Mouse (Mus musculus) hindbrain, embryonic 10.5 days (tissue): ENCODE results near the gene Babam2. TPM values are rescaled to one million over a fixed set of nuclear protein-coding genes. Genes with fewer than 3 reads are reported as not detected.

ENCODE experiments used
- DNase-seq: peaks from one replicate; pipeline ENCODE4 v3.0.0-alpha.2; 2017; ENCODE audit warnings: low spot score
- H3K27ac ChIP-seq: fragments of 300-500 bp; sonication (generic); 2 replicates; pipeline ENCODE4 v1.5.1; 2016; ENCODE audit warnings: mild to moderate bottlenecking, moderate library complexity
- H3K27me3 ChIP-seq: fragments of 300-500 bp; sonication (generic); 2 replicates; pipeline ENCODE4 v1.6.1; 2016; ENCODE audit warnings: mild to moderate bottlenecking; ENCODE audit not compliant: poor library complexity, insufficient read depth, severe bottlenecking
- H3K36me3 ChIP-seq: fragments of 300-500 bp; sonication (generic); 2 replicates; pipeline ENCODE4 v1.6.1; 2016; ENCODE audit warnings: mild to moderate bottlenecking, moderate library complexity
- H3K4me1 ChIP-seq: fragments of 300-500 bp; sonication (generic); replicated peaks from 2 replicates; pipeline ENCODE4 v1.6.1; 2016; ENCODE audit warnings: mild to moderate bottlenecking
- H3K4me3 ChIP-seq: fragments of 300-500 bp; sonication (generic); 2 replicates; pipeline ENCODE4 v1.5.1; 2016; ENCODE audit warnings: mild to moderate bottlenecking, moderate library complexity
- H3K9me3 ChIP-seq: fragments of 300-500 bp; sonication (generic); 2 replicates; pipeline ENCODE4 v1.6.1; 2016; ENCODE audit warnings: mild to moderate bottlenecking, moderate library complexity
- WGBS: fragments of 180-500 bp; shearing (Covaris S2); methylation state at CpG from one replicate; pipeline ENCODE4 v1.1.7; 2016; 5-methylcytosine and 5-hydroxymethylcytosine counted together
- polyA plus RNA-seq: library from polyadenylated mRNA; unstranded; fragments of >200 nt; fragmentation: Nextera tagmentation; extraction: Ambion mirVana; gene quantifications from 2 replicates; pipeline ENCODE4 v1.2.1, GENCODE M21; 2016

The Babam2 gene
- polyA plus RNA-seq, 1 experiment from 2014 or later, result 36.8 TPM

DNA sequence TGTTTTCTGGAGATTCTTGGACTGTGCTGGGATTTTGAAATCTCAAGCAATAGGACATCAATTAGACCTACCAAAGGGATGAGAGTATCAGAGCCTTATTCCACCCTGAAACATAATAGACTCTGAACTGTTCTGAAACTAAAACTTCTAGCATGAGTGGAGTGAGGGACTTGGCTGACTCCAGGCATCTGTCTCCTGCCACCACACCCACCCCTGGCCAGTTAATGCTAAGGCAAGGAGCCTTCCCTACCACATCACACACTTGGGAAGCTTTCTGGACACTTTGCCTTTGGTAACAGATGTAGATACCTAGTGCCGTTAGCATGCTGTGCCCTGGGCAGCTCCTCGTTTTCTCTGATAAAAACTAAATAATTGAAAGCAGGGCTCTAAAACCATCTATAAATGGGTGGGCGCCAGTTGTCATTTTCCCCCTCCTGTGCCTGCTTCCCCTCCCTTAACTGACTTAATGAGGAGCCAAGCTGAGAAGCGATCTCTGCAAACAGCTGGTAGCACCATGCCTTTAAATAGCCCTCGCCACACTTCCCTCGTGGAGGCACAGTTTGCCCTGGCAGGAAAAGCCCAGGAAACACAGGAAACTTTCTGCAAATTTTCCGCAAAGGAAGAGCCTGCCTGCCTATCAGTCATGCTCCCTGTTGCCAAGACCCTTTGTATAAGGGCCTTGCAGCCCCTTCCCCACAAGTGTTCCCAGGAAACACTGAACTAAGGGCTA is 383.2 kb downstream of the Babam2 start:
- Histone ChIP-seq H3K9me3 (no peaks in the 10 kb centered on the region), H3K27me3 (no peaks in the 10 kb centered on the region), H3K27ac (no peak overlapping the region), H3K4me1 (peaks cover 9% of the 10 kb centered on the region), H3K4me3 (no peak overlapping the region), H3K36me3 (0 out of 2 replicates have a peak, but pooled peaks cover 3% of the 10 kb centered on the region)
- WGBS, result 56% methylated on average over 7 of the region's 7 CpGs
- no peak for DNase-seq

DNA sequence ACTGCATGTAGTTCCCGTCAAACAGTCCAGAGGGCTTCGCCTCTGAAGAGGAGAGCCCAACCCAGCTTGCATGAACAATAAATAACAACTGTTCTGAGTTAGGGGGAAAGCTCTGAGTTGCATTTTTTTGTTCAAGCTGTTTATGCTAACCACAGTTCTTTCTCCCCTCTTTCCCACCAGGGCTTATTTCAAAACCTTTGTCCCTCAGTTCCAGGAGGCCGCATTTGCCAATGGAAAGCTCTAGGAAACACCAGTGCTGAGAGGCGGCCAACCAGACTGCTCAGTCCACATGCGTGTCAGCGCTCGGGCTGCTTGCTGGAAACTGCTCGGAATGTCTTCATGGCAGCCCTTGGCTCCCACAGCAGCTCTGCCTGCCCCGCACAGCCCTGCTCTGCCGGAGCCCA is 386.9 kb downstream of the Babam2 start:
- 88% methylated on average over 10 of the region's 10 CpGs for WGBS

GRCm38 (mm10) chr5:32085566-32085965 is 388.1 kb downstream of the Babam2 start:
- 91% methylated on average over 2 of the region's 2 CpGs for WGBS
- Histone ChIP-seq H3K27me3 (no peaks in the 10 kb centered on the region), H3K4me1 (peaks cover 8% of the 10 kb centered on the region), H3K36me3 (0 out of 2 replicates have a peak, but pooled peaks cover 6% of the 10 kb centered on the region), H3K27ac (no peak overlapping the region), H3K4me3 (no peak overlapping the region), H3K9me3 (no peaks in the 10 kb centered on the region)
- no peak for DNase-seq

More for the DNA sequence above, 386.9 kb downstream of the Babam2 start:
- Histone ChIP-seq H3K36me3 (0 out of 2 replicates have a peak, but pooled peaks cover 6% of the 10 kb centered on the region), H3K4me1 (peaks cover 9% of the 10 kb centered on the region), H3K9me3 (no peaks in the 10 kb centered on the region), H3K27me3 (no peaks in the 10 kb centered on the region), H3K4me3 (no peak overlapping the region), H3K27ac (no peak overlapping the region)
- no peak for DNase-seq

- H3K27ac ChIP-seq, result no peak overlapping the region
- H3K4me1 ChIP-seq, result peaks cover 4% of the 10 kb centered on the region
- H3K27me3 ChIP-seq, result no peaks in the 10 kb centered on the region
- WGBS, result 95% methylated on average over 2 of the region's 2 CpGs
- DNase-seq, result no peak
- H3K4me3 ChIP-seq, result no peak overlapping the region
- no peaks in the 10 kb centered on the region for H3K9me3 ChIP-seq
- 0 out of 2 replicates have a peak, but pooled peaks cover 6% of the 10 kb centered on the region for H3K36me3 ChIP-seq
Observed at GRCm38 (mm10) chr5:32085971-32086370, 388.5 kb downstream of the Babam2 start.

- no peaks in the 10 kb centered on the region for H3K4me1 ChIP-seq
- 0 out of 2 replicates have a peak, but pooled peaks cover 6% of the 10 kb centered on the region for H3K36me3 ChIP-seq
- no peaks in the 10 kb centered on the region for H3K27me3 ChIP-seq
- no peaks in the 10 kb centered on the region for H3K9me3 ChIP-seq
- 87% methylated on average over 6 of the region's 6 CpGs for WGBS
- H3K27ac ChIP-seq, result no peak overlapping the region
- H3K4me3 ChIP-seq, result no peak overlapping the region
- no peak for DNase-seq
Observed at GRCm38 (mm10) chr5:32086526-32087090, 389.1 kb downstream of the Babam2 start.

GRCm38 (mm10) chr5:32089481-32089880 is 392.0 kb downstream of the Babam2 start:
- Histone ChIP-seq H3K4me1 (no peaks in the 10 kb centered on the region), H3K27me3 (no peaks in the 10 kb centered on the region), H3K9me3 (no peaks in the 10 kb centered on the region), H3K4me3 (no peak overlapping the region), H3K27ac (0 out of 2 replicates have a peak overlapping the region, but pooled peaks have one; percentile 16), H3K36me3 (0 out of 2 replicates have a peak, but pooled peaks cover 6% of the 10 kb centered on the region)
- no peak for DNase-seq
- 55% methylated on average over 5 of the region's 5 CpGs for WGBS

GRCm38 (mm10) chr5:32092281-32092680 is 394.8 kb downstream of the Babam2 start:
- DNase-seq, result no peak
- Histone ChIP-seq H3K4me1 (no peaks in the 10 kb centered on the region), H3K36me3 (no peaks in the 10 kb centered on the region), H3K4me3 (no peak overlapping the region), H3K27ac (no peak overlapping the region), H3K27me3 (no peaks in the 10 kb centered on the region), H3K9me3 (no peaks in the 10 kb centered on the region)

GRCm38 (mm10) chr5:32098691-32099090 is 401.2 kb downstream of the Babam2 start:
- Histone ChIP-seq H3K27ac (no peak overlapping the region), H3K36me3 (no peaks in the 10 kb centered on the region), H3K27me3 (no peaks in the 10 kb centered on the region), H3K9me3 (no peaks in the 10 kb centered on the region), H3K4me1 (peaks cover 20% of the 10 kb centered on the region), H3K4me3 (no peak overlapping the region)
- DNase-seq, result no peak
- WGBS, result 80% methylated on average over 3 of the region's 3 CpGs

- Histone ChIP-seq H3K27me3 (no peaks in the 10 kb centered on the region), H3K9me3 (no peaks in the 10 kb centered on the region), H3K27ac (peak overlapping the region; percentile 54; the same call in 1 of the 2 replicates), H3K4me3 (no peak overlapping the region), H3K36me3 (no peaks in the 10 kb centered on the region), H3K4me1 (peaks cover 20% of the 10 kb centered on the region)
- no peak for DNase-seq
- WGBS, result 48% methylated on average over 5 of the region's 5 CpGs
Observed at GRCm38 (mm10) chr5:32102484-32102883, 405.0 kb downstream of the Babam2 start.

GRCm38 (mm10) chr5:32102971-32103431 is 405.5 kb downstream of the Babam2 start:
- 0 out of 2 replicates have a peak overlapping the region, but pooled peaks have one; percentile 54 for H3K27ac ChIP-seq
- peaks cover 20% of the 10 kb centered on the region for H3K4me1 ChIP-seq

GRCm38 (mm10) chr5:32103545-32103944 is 406.1 kb downstream of the Babam2 start:
- no peaks in the 10 kb centered on the region for H3K27me3 ChIP-seq
- 90% methylated on average over 1 of the region's 1 CpGs for WGBS
- no peak overlapping the region for H3K27ac ChIP-seq
- H3K9me3 ChIP-seq, result no peaks in the 10 kb centered on the region
- H3K4me3 ChIP-seq, result no peak overlapping the region
- DNase-seq, result no peak
- H3K4me1 ChIP-seq, result peaks cover 20% of the 10 kb centered on the region
- no peaks in the 10 kb centered on the region for H3K36me3 ChIP-seq

More at GRCm38 (mm10) chr5:32102971-32103431, 405.5 kb downstream of the Babam2 start:
- 77% methylated on average over 6 of the region's 6 CpGs for WGBS
- no peaks in the 10 kb centered on the region for H3K9me3 ChIP-seq
- no peaks in the 10 kb centered on the region for H3K36me3 ChIP-seq
- no peak overlapping the region for H3K4me3 ChIP-seq
- DNase-seq, result no peak
- H3K27me3 ChIP-seq, result no peaks in the 10 kb centered on the region

- Histone ChIP-seq H3K4me1 (peaks cover 20% of the 10 kb centered on the region), H3K4me3 (no peak overlapping the region), H3K36me3 (no peaks in the 10 kb centered on the region), H3K9me3 (no peaks in the 10 kb centered on the region), H3K27ac (no peak overlapping the region), H3K27me3 (no peaks in the 10 kb centered on the region)
- 86% methylated on average over 12 of the region's 12 CpGs for WGBS
- DNase-seq, result no peak
Observed at GRCm38 (mm10) chr5:32104119-32104990, 406.9 kb downstream of the Babam2 start.
